Mouse (Mus musculus) forelimb bud, embryonic 11.5 days (tissue): ENCODE measurements around the gene Dedd.
"Not testable (repeated sequence)": the region's sequence is repeated elsewhere in the genome, so short reads cannot be mapped to it uniquely, and the experiment has no call there.

Experiments
- DNase-seq: peaks from one replicate; pipeline ENCODE4 v3.0.0-alpha.2; 2012; ENCODE audit warnings: low read depth, low spot score

Gene Dedd

DNA sequence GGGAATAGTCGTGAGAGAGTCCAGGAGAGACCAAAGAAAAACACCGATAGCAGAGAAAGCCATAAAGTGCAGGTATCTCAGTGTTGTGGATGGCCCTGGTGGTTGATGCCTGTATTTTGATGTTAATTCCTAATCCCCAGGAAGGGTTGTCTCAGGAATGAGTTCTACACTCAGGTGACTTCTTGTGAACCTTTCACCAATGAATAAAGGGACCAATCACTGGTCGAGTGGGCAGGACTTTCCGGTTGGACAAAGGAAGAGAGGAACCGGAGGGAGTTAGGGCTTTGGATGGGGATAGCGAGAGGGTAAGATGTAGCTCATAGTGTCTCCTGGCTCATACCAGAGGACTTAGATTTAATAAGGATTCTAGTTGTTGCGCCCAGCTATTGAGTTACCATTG, 9.2 kb upstream of the Dedd start:
- no peak for DNase-seq

- DNase-seq = no peak
Measured at GRCm38 (mm10) chr1:171320151-171320550, 8.8 kb upstream of the Dedd start.

DNA sequence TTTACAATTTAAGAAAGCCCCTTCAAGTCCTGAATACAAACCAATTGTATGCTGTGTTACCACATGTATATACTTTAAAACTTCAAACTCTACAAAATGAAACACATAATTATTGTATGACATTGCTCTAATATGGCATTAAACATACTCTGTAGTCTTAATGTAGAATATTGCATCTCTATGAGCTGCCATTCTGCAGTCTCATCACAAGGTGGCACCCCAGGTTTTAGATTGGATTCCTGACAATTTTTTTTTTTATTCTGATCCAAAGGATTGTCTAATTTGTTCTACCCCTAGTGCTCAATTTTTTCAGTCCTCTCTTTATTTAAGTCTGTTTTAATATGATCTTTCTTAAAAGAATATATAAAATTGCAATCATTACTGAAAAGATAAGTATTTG, 7.5 kb upstream of the Dedd start:
- DNase-seq = no peak

DNA sequence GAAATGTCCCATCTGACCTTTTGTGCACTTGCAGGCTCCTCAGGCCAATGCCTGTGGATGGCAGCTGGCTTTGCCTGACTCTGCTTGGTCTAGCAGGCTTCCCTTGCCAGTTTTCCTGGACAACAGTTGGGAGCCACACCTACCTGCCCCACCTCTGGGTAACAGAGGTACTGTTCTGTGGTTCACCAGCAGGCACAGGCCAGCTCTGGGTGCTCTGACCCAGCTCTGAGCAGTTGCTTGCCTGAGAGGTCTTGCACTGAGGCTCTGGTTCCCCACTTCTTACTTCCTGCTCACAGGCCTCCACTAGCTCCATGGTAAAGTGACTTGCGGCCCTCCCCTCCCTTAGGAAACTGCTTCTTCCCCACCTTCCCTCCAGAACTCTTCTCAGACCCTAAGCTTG, 6.9 kb upstream of the Dedd start:
- no peak for DNase-seq

DNA sequence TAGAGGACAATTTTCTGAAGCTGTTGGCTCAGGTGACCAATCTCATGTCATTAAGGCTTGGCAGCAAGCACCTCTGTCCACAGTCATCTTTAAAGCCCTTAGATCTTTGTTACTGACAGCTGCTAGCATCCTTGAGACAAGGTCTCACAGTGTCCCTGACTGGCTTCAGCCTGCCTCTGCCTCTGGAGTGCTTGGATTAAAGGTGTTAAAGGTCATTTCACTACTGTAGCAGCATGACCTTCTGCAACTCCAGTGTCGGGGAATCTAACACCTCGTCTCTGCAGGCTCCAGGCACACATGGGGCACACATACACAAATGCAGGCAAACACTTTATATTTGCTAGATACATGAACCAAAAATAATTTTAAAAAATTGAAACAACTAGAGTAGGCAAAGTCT, 3.4 kb upstream of the Dedd start:
- no peak for DNase-seq

DNA sequence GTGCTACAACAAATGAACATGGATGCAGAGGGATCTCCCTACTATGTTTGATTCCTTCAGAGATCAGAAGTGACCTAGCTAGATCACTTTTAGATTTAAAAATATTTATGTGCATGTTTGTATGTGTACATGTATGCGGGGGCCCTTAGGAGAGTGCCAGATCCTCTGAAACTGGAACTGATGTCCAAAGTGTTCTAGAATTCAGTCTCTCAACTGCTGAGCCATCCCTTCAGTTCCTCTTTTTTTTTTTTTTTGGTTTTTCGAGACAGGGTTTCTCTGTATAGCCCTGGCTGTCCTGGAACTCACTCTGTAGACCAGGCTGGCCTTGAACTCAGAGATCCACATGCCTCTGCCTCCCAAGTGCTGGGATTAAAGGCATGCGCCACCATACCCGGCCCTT, 2.4 kb upstream of the Dedd start:
- DNase-seq = not testable (repeated sequence)

GRCm38 (mm10) chr1:171328244-171328643, 701 bp upstream of the Dedd start:
- DNase-seq = no peak

GRCm38 (mm10) chr1:171329433-171330215, 679 bp downstream of the Dedd start:
- DNase-seq = peak; percentile 80

- DNase-seq = no peak
Measured at GRCm38 (mm10) chr1:171330216-171330560, 1.2 kb downstream of the Dedd start.

GRCm38 (mm10) chr1:171342262-171343207, 13.6 kb downstream of the Dedd start:
- no peak for DNase-seq

DNA sequence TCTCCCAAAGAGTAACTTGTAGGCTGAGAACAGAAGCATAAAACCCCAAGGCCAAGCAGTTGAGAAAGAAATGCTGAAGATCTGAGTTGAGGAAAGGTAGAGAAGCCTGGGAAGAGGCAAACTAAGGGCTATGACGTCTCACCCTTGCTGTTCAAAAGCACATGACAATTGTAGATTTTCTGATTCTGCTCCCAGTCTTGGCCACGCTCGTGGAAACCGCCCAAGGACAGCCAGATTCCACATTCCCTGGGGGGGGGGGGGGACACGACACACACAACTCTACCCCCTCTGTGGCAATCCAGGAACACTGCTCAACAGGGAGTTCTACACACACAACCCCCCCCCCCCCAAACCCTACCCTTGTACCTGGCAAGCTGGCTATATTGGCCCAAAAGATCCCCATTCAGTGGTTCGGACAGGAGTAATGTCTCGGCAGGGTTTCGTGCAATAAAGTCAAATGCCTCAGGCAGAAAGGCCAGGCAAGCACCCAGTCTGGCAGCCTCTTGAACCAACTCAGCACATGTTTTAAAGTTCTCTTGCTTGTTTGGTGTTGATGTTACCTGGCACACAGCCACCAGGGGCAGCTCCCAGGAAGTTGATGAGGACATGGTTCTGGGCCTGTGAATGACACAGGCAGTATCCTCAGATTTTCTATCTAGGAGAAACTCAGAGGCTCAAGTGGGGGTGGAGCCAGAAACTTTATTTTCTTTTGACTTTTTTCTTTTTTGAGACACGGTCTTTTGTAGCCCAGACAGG, 15.2 kb downstream of the Dedd start:
- no peak for DNase-seq

- no peak for DNase-seq
Measured at GRCm38 (mm10) chr1:171344715-171345114, 15.8 kb downstream of the Dedd start.

- peak; percentile 89 for DNase-seq
Measured at GRCm38 (mm10) chr1:171345225-171346094, 16.5 kb downstream of the Dedd start, which contains the start of the genes Nit1 and Pfdn2. Nit1 (minus strand) TSS chr1:171345646. Pfdn2 (plus strand) TSS chr1:171345670.

GRCm38 (mm10) chr1:171346095-171346450, 17.1 kb downstream of the Dedd start:
- no peak for DNase-seq

DNA sequence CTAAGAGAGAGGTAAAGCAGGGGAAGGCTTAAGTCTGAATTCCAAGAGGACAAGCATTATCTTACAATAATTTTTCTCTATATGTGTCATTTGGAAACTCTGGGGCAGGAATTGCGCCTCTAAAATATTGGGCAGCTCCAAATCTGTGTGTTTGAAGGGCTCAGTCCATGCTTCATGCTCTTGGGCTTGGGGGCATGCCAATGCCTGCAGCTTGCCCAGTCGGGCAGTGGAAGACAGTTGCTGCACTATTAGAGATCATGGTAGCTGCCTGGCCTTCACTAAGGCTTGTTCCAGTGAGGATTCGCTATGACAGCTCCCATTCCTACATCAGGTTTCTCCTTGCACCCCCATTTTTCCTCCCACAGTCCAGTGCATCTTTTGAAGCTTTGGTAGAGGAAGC, 19.7 kb downstream of the Dedd start:
- no peak for DNase-seq

GRCm38 (mm10) chr1:171349210-171349609, 20.3 kb downstream of the Dedd start:
- DNase-seq = no peak

- no peak for DNase-seq
Measured at GRCm38 (mm10) chr1:171355812-171356340, 26.9 kb downstream of the Dedd start.

DNA sequence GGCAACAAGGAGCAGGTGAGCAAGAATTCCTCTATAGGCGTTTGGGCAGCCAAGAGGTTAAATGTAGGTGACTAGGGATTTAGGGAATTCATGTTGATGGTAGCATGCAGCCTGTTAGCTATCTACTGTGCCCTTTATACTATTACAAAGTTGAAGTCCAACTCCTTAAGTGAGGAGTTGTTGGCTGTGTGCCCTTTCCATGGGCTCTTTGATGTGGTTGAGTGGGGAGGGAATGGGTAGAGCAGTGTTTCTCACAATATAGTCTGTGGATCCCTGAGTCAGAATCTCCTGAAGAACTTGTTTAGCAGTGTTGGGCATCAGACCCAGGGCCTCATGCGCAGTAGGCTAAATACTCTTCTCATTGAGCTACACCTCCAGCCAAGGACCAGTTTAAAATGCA, 27.9 kb downstream of the Dedd start:
- no peak for DNase-seq

DNA sequence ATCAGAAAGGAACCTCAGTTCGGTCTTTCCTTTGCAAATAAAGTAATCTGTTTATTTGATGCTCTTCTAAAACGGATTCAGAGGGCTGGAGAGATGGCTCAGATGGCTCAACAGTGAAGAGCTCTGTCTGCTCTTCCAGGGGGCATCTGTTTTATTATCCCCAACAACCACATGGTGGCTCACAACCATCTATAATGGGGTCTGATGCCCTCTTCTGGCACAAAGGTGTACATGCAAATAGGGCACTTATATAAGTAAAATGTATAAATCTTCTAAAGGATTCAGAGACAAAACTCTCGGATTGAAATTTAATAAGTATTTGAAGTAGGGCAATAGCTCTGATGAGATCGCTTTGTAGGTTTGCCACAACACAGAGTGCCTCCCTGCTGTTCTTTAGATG, 29.5 kb downstream of the Dedd start:
- no peak for DNase-seq

DNA sequence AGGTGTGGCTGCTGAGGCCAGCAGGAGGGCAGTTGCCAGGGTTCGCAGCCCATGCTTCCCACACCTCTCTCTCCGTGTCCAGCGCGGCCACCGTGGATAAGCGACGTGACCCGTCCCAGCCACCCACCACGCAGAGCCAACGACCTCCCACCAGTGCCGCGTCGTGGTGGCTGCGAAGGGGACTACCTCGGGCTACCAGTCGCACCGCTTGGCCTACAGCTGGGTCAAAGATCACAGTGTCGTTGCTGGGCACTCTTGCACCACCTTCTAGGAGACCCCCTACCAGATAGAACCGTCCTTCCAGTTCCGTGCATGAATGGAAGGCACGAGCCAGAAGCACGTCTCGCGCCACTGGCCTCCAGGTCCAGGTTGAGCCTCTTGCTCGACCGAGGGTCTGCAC, 31.3 kb downstream of the Dedd start:
- DNase-seq = no peak

DNA sequence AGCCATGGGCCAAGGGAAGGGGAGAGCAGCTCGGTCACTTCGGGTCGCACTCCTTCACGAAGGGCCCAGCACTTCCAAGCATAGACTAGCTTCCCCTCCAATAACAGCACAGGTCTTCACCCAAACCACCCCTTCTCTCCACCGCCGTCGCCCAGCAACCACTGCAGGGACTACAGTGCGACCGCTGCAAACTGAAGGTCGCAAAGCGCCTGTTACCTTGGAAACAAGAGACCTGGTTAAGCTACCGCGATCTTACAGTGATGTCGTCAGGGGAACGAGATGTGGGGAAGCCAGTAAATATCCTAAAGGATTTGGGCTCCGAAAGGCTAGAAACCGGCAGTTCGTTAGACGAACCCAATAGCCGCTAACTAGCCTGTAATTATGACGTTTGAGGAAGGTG, 31.7 kb downstream of the Dedd start, which contains the start of gene Klhdc9:
Gene Klhdc9, minus strand, starts transcription at position 143 of the 400 bp plus-strand sequence.
- peak; percentile 94 for DNase-seq
